Mouse (Mus musculus): Measurements from ENCODE around the gene Mgat4b. TPM values are rescaled to one million over a fixed set of nuclear protein-coding genes. Genes with fewer than 3 reads are reported as not detected.

Gene Mgat4b
- polyA plus RNA-seq, 1 experiment from 2014 or later = 17.3 TPM

DNA sequence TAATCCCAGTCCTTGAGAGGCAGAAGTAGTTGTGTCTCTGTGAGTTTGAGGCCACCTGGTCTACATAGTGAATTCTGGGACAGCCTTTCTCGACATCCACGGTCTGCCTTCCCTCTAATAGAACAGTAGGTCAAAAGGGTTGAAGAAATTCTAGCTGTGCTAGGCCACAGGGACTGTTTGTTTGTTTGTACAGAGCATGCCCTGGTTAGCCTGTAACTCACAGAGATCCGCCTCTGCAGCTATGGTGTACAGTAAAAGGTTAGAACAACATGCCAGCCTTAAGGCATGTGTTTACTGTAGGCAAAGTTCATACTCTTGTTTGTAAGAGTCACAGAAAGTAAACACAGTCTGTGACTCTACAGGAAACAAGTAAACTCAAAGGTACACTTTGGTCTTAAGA lies 25.9 kb upstream of the Mgat4b start:
- H3K4me1 ChIP-seq = peaks cover 15% of the 10 kb centered on the region
- peaks cover 16% of the 10 kb centered on the region for H3K36me3 ChIP-seq
- no peaks in the 10 kb centered on the region for H3K9me3 ChIP-seq
- no peak for DNase-seq (ENCODE audit: low spot score)
- no peaks in the 10 kb centered on the region for H3K27me3 ChIP-seq (ENCODE audit: insufficient read depth, poor library complexity, severe bottlenecking)
- H3K27ac ChIP-seq = no peak overlapping the region
- WGBS = 90% methylated on average over 3 of the region's 3 CpGs
- H3K4me3 ChIP-seq = no peak overlapping the region

DNA sequence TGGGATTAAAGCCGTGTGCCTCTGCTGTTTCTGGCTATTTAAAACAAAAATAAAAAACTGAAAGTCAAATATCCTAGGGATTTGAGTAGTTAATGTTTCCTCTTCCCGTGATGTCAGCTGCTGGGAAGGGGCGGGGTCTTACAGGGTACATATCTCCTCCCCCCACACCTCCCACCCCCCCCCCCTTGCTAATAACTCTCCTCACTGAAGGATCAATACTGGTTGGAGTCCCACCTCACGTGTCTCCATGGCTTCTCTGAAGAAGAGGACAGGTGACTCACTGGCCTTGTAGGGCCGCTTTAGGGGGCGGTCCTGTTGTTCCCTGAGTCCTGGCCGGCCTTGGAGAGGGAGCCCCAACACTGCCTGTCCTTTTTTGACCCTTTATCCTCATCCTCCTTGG lies 22.0 kb upstream of the Mgat4b start:
- no peak overlapping the region for H3K4me3 ChIP-seq
- H3K27me3 ChIP-seq (ENCODE audit: insufficient read depth, poor library complexity, severe bottlenecking) = no peaks in the 10 kb centered on the region
- no peak overlapping the region for H3K27ac ChIP-seq
- no peaks in the 10 kb centered on the region for H3K9me3 ChIP-seq
- H3K36me3 ChIP-seq = peaks cover 8% of the 10 kb centered on the region; the same call in 1 of the 2 replicates
- WGBS = 76% methylated on average over 7 of the region's 7 CpGs
- H3K4me1 ChIP-seq = peaks cover 9% of the 10 kb centered on the region
- no peak for DNase-seq (ENCODE audit: low spot score)

DNA sequence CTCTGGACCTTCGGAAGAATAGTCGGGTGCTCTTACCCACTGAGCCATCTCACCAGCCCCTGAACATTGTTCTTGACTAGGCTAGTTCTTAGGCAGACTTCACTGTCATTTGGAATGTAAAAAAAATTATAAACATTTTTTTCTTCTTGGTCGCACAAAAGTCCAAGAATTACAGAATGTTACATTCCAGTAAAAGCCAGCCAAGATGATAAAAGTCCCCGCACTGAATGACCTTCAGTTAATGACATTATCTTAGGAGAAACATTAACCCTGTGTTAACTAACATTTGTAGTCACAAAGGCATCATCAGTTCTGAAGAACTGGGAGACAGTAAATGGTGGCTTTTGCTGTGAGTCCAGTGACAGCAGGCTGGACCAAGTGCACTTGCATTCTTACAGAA lies 20.3 kb upstream of the Mgat4b start:
- DNase-seq (ENCODE audit: low spot score) = no peak
- WGBS = 77% methylated on average over 4 of the region's 4 CpGs
- Histone ChIP-seq H3K4me1 (peaks cover 9% of the 10 kb centered on the region; the same call in 1 of the 2 replicates), H3K36me3 (peaks cover 10% of the 10 kb centered on the region; the same call in 1 of the 2 replicates), H3K4me3 (no peak overlapping the region), H3K9me3 (no peaks in the 10 kb centered on the region), H3K27me3 (ENCODE audit: insufficient read depth, poor library complexity, severe bottlenecking) (no peaks in the 10 kb centered on the region), H3K27ac (no peak overlapping the region)

DNA sequence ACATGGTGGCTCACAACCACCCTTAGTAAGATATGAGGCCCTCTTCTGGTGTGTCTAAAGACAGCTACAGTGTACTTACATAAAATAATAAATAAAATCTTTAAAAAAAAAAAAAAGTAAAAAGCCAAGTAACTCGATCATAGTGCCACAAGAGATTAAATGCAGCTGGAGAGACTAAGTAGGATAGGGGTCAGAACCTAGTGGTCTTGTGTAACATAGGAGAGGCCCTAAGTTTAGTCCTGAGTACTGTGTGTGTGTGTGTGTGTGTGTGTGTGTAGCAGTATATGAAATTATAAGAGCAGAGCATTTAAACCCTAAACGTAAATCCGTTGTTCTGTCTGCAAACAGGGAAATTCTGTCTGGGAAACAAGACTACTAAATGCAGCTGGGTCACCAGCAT lies 18.4 kb upstream of the Mgat4b start:
- no peaks in the 10 kb centered on the region for H3K27me3 ChIP-seq (ENCODE audit: insufficient read depth, poor library complexity, severe bottlenecking)
- H3K4me1 ChIP-seq = peaks cover 9% of the 10 kb centered on the region; the same call in 1 of the 2 replicates
- no peak overlapping the region for H3K27ac ChIP-seq
- DNase-seq (ENCODE audit: low spot score) = no peak
- peaks cover 23% of the 10 kb centered on the region; the same call in 1 of the 2 replicates for H3K36me3 ChIP-seq
- H3K4me3 ChIP-seq = no peak overlapping the region
- no peaks in the 10 kb centered on the region for H3K9me3 ChIP-seq
- 90% methylated on average over 3 of the region's 3 CpGs for WGBS

DNA sequence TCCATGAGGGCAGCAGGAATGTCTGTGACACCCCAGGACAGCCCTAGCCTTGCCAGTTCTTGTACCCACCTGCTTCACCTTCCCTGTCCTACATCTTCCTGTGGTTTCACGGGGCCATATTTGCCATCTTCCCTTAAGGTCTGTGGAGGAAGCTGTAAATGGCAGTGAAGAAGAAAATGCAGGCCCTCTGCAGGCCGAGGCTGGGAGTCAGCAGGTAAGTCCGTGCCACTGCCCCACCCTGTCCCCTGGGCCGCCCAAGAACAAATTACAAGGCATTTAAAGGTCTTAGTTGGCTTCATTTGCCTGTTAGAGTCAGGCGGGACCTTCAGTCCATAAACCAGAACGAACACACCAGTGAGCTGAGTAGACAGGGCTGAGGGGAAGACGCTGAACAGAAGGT lies 16.6 kb upstream of the Mgat4b start:
- Histone ChIP-seq H3K9me3 (no peaks in the 10 kb centered on the region), H3K4me3 (no peak overlapping the region), H3K27ac (no peak overlapping the region), H3K27me3 (ENCODE audit: insufficient read depth, poor library complexity, severe bottlenecking) (no peaks in the 10 kb centered on the region), H3K36me3 (peaks cover 31% of the 10 kb centered on the region), H3K4me1 (peaks cover 9% of the 10 kb centered on the region; the same call in 1 of the 2 replicates)
- DNase-seq (ENCODE audit: low spot score) = no peak
- WGBS = 73% methylated on average over 7 of the region's 7 CpGs

DNA sequence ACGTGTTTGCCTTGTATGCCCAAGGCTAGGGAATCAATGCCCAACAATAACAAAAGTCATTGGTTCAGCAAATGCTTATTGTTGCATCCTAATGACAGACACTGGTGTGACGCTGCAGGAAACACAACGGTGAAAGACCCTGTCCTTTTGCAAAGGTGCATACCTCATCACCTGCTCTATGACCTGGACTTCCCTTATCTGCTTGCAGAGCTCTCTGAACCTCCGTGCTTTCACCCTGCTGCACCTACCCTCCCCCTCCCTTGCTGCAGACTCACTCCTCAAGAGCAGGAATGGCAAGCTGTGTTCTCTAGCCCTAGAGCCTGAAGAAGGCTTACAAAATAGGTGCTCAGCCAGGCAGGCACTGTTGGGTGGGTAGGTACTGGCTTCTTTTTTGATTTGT lies 15.9 kb upstream of the Mgat4b start:
- 72% methylated on average over 4 of the region's 4 CpGs for whole genome bisulfite sequencing
- Histone ChIP-seq H3K4me1 (peaks cover 9% of the 10 kb centered on the region; the same call in 1 of the 2 replicates), H3K4me3 (no peak overlapping the region), H3K27me3 (ENCODE audit: insufficient read depth, poor library complexity, severe bottlenecking) (no peaks in the 10 kb centered on the region), H3K27ac (no peak overlapping the region), H3K9me3 (no peaks in the 10 kb centered on the region), H3K36me3 (peaks cover 38% of the 10 kb centered on the region)
- no peak for DNase-seq (ENCODE audit: low spot score)

DNA sequence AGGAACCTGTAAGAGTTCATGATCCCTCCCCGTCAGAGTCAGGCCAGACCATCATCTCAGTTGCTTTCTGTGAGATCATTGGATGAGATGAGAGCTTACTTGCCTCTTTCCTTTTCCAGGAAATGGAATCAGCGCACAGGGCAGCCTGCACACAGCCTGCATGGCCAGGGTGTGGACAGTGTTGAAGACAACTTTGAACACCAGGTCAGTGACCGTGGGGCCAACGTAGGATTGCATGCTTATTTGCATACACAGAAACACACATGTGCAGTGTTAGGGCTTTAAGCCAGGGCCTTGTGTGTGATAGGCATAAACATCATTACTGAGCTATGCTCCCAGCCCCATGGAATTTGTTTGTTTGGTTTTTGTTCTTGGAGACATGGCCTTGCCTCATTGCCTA lies 13.2 kb upstream of the Mgat4b start:
- H3K9me3 ChIP-seq = no peaks in the 10 kb centered on the region
- H3K36me3 ChIP-seq = peaks cover 66% of the 10 kb centered on the region
- no peak overlapping the region for H3K4me3 ChIP-seq
- H3K27me3 ChIP-seq (ENCODE audit: insufficient read depth, poor library complexity, severe bottlenecking) = no peaks in the 10 kb centered on the region
- H3K27ac ChIP-seq = no peak overlapping the region
- H3K4me1 ChIP-seq = peaks cover 5% of the 10 kb centered on the region; the same call in 1 of the 2 replicates
- 86% methylated on average over 4 of the region's 4 CpGs for WGBS
- DNase-seq (ENCODE audit: low spot score) = no peak

DNA sequence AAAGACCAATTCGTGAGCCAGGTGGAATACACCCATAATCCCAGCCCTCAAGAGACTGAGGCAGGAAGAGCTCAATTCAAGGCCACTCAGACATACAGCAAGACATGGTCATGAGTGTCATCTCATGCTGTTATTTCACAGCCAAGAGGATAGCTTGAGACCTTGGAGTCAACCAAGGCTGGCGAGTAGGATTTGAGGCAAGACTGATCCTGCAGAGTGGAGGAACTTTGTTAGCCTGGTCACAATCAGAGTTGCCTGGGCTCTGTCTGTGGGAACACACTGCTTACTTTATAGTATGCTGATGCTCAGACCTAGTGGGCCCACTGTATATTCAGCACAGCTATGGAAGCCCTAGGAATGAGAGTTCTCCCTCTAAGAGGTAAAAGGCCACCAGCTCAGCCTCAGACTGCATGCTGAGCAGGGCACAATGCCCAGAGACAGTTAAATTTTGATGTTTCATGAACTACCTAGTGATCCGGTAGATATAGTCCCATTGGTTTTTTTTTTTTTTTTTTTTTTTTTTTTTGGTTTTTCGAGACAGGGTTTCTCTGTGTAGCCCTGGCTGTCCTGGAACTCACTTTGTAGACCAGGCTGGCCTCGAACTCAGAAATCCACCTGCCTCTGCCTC lies 12.4 kb upstream of the Mgat4b start:
- WGBS = 90% methylated on average over 4 of the region's 5 CpGs
- Histone ChIP-seq H3K4me3 (no peak overlapping the region), H3K27me3 (ENCODE audit: insufficient read depth, poor library complexity, severe bottlenecking) (no peaks in the 10 kb centered on the region), H3K36me3 (peaks cover 74% of the 10 kb centered on the region), H3K4me1 (peaks cover 5% of the 10 kb centered on the region; the same call in 1 of the 2 replicates), H3K27ac (no peak overlapping the region), H3K9me3 (no peaks in the 10 kb centered on the region)
- no peak for DNase-seq (ENCODE audit: low spot score)

DNA sequence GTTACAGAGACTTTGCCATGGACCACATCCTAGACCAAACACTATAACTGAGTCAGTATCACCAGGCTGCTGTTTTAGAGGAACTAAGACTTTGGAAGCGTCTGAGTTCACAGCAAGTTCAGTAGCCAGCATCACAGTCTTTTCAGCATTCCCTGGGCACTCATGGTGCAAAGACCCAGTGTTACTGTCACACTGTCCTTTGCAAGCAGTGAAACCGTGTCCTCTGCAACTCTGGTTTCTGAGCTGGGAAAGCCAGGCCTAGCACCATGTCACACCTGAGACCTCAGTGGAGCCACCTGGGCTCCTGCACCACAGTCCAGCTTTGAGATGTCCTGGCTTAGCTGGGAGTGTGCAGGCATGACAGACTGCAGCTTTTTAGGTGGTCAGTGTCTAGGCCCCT lies 11.8 kb upstream of the Mgat4b start:
- H3K27me3 ChIP-seq (ENCODE audit: insufficient read depth, poor library complexity, severe bottlenecking) = no peaks in the 10 kb centered on the region
- 87% methylated on average over 2 of the region's 2 CpGs for WGBS
- H3K36me3 ChIP-seq = peaks cover 77% of the 10 kb centered on the region
- H3K4me3 ChIP-seq = no peak overlapping the region
- H3K27ac ChIP-seq = no peak overlapping the region
- H3K9me3 ChIP-seq = no peaks in the 10 kb centered on the region
- DNase-seq (ENCODE audit: low spot score) = no peak
- H3K4me1 ChIP-seq = peaks cover 5% of the 10 kb centered on the region; the same call in 1 of the 2 replicates

DNA sequence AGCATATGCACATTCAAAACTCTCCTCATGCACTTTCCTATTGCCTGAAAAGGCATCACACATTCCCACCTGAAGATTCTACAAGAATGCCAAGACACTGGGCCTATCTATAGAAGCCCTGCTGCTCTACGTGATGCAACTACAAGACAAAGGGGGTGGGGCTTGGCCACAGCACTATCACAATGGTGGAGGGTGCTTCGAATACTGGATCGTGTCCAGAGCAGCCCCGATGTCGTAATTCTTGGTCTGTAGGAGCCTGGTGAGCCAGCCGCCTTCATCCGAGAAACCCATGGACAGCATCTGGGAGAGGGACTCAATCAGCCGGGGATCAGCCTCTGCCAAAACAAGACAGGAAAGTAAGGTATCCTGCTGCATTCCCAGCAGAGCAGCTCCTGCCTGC lies 10.1 kb upstream of the Mgat4b start:
- H3K27ac ChIP-seq = no peak overlapping the region
- DNase-seq (ENCODE audit: low spot score) = no peak
- no peaks in the 10 kb centered on the region for H3K27me3 ChIP-seq (ENCODE audit: insufficient read depth, poor library complexity, severe bottlenecking)
- H3K4me3 ChIP-seq = no peak overlapping the region
- 87% methylated on average over 8 of the region's 8 CpGs for WGBS
- no peaks in the 10 kb centered on the region for H3K9me3 ChIP-seq
- H3K36me3 ChIP-seq = peaks cover 93% of the 10 kb centered on the region
- H3K4me1 ChIP-seq = no peaks in the 10 kb centered on the region

DNA sequence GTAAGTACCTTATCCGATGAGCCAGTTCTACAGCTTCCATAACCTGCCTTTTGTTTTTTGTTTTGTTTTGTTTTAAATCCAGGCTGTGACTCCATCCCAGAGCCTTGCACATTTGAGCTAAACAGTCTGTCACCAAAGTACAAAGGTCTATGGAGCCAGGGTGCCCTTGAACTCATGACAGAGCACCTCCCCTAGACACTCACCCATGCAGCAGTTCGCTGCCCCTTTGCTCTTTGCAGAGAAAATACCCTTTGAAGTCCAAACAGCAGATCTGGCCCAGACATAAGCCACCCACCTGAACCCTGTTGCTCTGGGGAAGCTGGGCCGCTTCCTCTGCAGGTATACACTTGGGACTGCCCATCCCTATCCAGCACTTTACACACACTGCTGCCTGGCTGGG lies 9.1 kb upstream of the Mgat4b start:
- Histone ChIP-seq H3K9me3 (no peaks in the 10 kb centered on the region), H3K4me1 (no peaks in the 10 kb centered on the region), H3K27me3 (ENCODE audit: insufficient read depth, poor library complexity, severe bottlenecking) (no peaks in the 10 kb centered on the region), H3K36me3 (peaks cover 95% of the 10 kb centered on the region), H3K27ac (no peak overlapping the region), H3K4me3 (no peak overlapping the region)
- 94% methylated on average over 3 of the region's 3 CpGs for WGBS
- DNase-seq (ENCODE audit: low spot score) = no peak

DNA sequence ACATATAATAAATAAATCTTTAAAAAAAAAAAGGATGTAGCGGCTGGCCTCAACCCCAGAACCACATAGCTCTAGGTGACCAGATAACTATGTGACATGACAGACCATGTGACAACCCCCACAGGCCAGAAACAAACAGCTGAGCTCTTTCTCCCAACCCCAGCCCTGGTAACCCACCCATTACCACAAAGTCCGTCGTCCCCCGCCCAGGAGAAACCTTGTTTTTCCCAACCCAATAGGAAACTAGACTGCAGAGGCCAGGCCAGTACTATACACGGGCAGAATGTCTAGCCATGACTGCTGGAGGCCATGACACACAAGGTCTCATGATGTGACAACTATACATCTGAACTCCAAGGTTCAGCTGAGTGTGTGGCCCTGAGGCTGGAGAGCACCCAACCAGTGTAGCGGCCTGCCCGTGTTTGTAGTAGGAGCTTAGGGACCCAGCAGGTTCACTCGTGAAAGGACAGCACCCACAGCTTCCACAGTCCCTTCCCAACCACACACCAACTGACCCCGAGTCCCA lies 7.3 kb upstream of the Mgat4b start:
- 93% methylated on average over 9 of the region's 9 CpGs for whole genome bisulfite sequencing
- Histone ChIP-seq H3K27me3 (ENCODE audit: insufficient read depth, poor library complexity, severe bottlenecking) (no peaks in the 10 kb centered on the region), H3K4me1 (no peaks in the 10 kb centered on the region), H3K27ac (no peak overlapping the region), H3K4me3 (no peak overlapping the region), H3K9me3 (no peaks in the 10 kb centered on the region), H3K36me3 (peaks cover 95% of the 10 kb centered on the region)
- DNase-seq (ENCODE audit: low spot score) = no peak

DNA sequence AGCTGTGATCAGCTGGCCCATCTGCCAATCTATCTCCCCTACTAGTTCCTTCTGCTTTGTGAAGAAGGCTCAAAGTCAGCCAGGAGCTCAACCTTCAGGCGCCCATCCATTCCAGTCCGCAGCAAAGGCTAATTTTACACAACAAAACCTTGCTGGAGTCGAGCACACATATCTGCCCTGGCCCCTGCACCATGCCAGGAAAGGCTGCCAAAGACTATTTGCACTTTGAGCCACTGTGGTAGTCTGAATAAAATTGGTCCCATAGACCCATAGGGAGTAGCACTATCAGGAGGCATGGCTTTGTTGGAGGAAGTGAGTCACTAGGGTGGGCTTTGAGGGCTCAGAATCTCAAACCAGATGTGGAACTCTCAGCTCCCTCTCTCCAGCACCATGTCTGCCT lies 5.3 kb upstream of the Mgat4b start:
- peaks cover 82% of the 10 kb centered on the region for H3K36me3 ChIP-seq
- no peak for DNase-seq (ENCODE audit: low spot score)
- H3K27ac ChIP-seq = no peak overlapping the region
- no peak overlapping the region for H3K4me3 ChIP-seq
- WGBS = 83% methylated on average over 3 of the region's 3 CpGs
- no peaks in the 10 kb centered on the region for H3K9me3 ChIP-seq
- no peaks in the 10 kb centered on the region for H3K27me3 ChIP-seq (ENCODE audit: insufficient read depth, poor library complexity, severe bottlenecking)
- H3K4me1 ChIP-seq = 0 out of 2 replicates have a peak, but pooled peaks cover 4% of the 10 kb centered on the region

DNA sequence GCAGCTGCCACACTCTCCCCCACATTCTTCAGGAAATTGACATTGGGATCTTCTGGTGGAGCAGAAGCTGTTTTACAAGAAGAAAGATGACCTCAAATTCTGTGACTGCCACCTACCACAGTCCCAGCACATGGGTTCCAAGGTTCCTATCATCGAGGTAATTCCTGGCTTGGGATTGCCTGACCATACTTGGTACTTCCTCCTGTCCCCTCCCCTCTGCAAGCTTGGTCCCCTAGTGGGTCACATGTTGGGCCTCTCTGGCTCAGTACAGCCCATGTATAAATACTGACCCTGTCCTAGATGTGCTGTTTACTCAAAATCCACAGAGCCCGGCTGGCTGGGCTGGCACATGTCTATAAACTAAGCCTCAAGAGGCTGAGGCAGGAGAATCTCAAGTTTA lies 4.7 kb upstream of the Mgat4b start:
- no peaks in the 10 kb centered on the region for H3K27me3 ChIP-seq (ENCODE audit: insufficient read depth, poor library complexity, severe bottlenecking)
- H3K9me3 ChIP-seq = no peaks in the 10 kb centered on the region
- WGBS = 80% methylated on average over 2 of the region's 2 CpGs
- H3K4me3 ChIP-seq = no peak overlapping the region
- no peak for DNase-seq (ENCODE audit: low spot score)
- peaks cover 75% of the 10 kb centered on the region for H3K36me3 ChIP-seq
- H3K4me1 ChIP-seq = peaks cover 6% of the 10 kb centered on the region
- H3K27ac ChIP-seq = no peak overlapping the region

All from heart, embryonic 10.5 days (tissue).